Mouse (Mus musculus) midbrain, embryonic 14.5 days (tissue): ENCODE measurements around the gene Rhpn2. TPM values are rescaled to one million over a fixed set of nuclear protein-coding genes. Genes with fewer than 3 reads are reported as not detected.

Experiments
- ATAC-seq: fragments of 200-750 bp; cut with Nextera tagmentation; 2 replicates; pipeline ENCODE4 v1.8.0; 2017; ENCODE audit warnings: moderate number of reproducible peaks, moderate library complexity; ENCODE audit not compliant: low FRiP score, low TSS enrichment
- DNase-seq: peaks from one replicate; pipeline ENCODE4 v3.0.0-alpha.2; 2015
- H3K27ac ChIP-seq: fragments of 300-500 bp; sonication (generic); replicated peaks from 2 replicates; pipeline ENCODE4 v1.5.1; 2014; ENCODE audit warnings: mild to moderate bottlenecking, low read depth, low read length, moderate library complexity
- H3K27me3 ChIP-seq: fragments of 300-500 bp; sonication (generic); 2 replicates; pipeline ENCODE4 v1.6.1; 2014; ENCODE audit warnings: low read length, control low read depth, mixed read lengths; ENCODE audit not compliant: control insufficient read depth, insufficient read depth
- H3K36me3 ChIP-seq: fragments of 300-500 bp; sonication (generic); 2 replicates; pipeline ENCODE4 v1.6.1; 2014; ENCODE audit warnings: low read length, control low read depth; ENCODE audit not compliant: control insufficient read depth, insufficient read depth
- H3K4me1 ChIP-seq: fragments of 300-500 bp; sonication (generic); 2 replicates; pipeline ENCODE4 v1.6.1; 2014; ENCODE audit warnings: mild to moderate bottlenecking, antibody characterized with exemption, low read length, control low read depth; ENCODE audit not compliant: control insufficient read depth, insufficient read depth
- H3K4me2 ChIP-seq: fragments of 300-500 bp; sonication (generic); 2 replicates; pipeline ENCODE4 v1.6.1; 2014; ENCODE audit warnings: mild to moderate bottlenecking, low read length, moderate library complexity
- H3K4me3 ChIP-seq: fragments of 300-500 bp; sonication (generic); replicated peaks from 2 replicates; pipeline ENCODE4 v1.5.1; 2014; ENCODE audit warnings: low read depth, low read length
- H3K9ac ChIP-seq: fragments of 300-500 bp; sonication (generic); replicated peaks from 2 replicates; pipeline ENCODE4 v1.6.1; 2014; ENCODE audit warnings: mild to moderate bottlenecking, low read length, moderate library complexity
- H3K9me3 ChIP-seq: fragments of 300-500 bp; sonication (generic); 2 replicates; pipeline ENCODE4 v1.6.1; 2016; ENCODE audit warnings: low read length, control low read depth, mixed read lengths; ENCODE audit not compliant: control insufficient read depth
- WGBS: fragments of 180-500 bp; shearing (Covaris S2); extraction: QIAGEN DNeasy Blood & Tissue Kit; methylation state at CpG from one replicate; pipeline ENCODE4 v1.1.7; 2014; 5-methylcytosine and 5-hydroxymethylcytosine counted together
- polyA plus RNA-seq: library from polyadenylated mRNA; unstranded; fragments of >200 nt; fragmentation: Nextera tagmentation; extraction: Ambion mirVana; gene quantifications from 2 replicates; pipeline ENCODE4 v1.2.1, GENCODE M21; 2014

Gene Rhpn2
- polyA plus RNA-seq, 1 experiment from 2014 or later: 1.9 TPM

DNA sequence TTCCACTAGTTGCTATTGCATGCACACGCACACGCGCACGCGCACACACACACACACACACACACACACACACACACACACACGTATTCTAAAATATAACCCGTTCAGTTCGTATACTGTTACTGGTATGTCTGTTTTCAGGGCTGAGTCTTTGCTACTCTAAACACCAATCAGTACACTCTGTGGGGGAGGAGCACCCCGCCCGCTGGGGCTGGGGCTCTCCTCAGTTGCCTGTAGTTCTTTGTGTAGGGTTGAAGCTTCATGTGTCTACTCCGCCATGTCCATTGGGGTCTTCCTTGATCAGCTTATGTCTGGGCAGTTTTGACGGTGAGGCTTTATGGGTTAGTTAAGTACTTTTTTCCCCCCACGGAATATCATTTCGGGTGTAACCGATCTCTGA is 19.3 kb downstream of the Rhpn2 start:
- Histone ChIP-seq H3K4me3 (no peak overlapping the region), H3K4me1 (no peaks in the 10 kb centered on the region), H3K9ac (no peak overlapping the region), H3K9me3 (no peaks in the 10 kb centered on the region), H3K27ac (no peak overlapping the region), H3K27me3 (no peaks in the 10 kb centered on the region), H3K36me3 (no peaks in the 10 kb centered on the region), H3K4me2 (no peak overlapping the region)
- ATAC-seq (no peak), DNase-seq (no peak)
- WGBS: 92% methylated on average over 15 of the region's 15 CpGs

DNA sequence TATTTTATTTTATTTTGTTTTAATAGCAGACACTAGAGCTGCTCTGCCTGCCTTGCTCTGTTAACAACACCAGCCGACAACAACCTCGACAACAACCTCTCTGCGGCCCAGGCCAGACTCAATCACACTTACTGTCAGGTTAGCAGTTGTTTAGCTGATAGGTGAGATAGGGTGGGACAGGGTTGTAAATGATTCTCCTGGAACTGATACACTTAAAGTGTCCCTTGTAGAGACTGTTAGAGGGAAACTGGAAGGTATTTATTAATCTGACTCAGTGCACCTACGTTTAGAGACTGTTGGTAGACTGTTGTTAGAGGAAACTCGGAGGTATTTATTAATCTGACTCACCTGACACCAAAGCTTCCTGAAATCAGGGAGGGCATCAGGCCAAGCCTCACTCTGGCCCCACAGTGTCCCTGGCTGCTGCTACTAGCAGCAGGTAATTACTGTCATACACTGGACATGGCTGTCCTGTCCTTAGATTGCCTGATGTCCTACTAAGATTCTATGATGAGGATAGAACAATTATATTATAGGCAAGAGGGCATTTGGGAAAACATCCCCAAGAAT is 21.4 kb downstream of the Rhpn2 start:
- no peaks in the 10 kb centered on the region for H3K27me3 ChIP-seq
- no peak for DNase-seq
- 91% methylated on average over 5 of the region's 5 CpGs for WGBS

DNA sequence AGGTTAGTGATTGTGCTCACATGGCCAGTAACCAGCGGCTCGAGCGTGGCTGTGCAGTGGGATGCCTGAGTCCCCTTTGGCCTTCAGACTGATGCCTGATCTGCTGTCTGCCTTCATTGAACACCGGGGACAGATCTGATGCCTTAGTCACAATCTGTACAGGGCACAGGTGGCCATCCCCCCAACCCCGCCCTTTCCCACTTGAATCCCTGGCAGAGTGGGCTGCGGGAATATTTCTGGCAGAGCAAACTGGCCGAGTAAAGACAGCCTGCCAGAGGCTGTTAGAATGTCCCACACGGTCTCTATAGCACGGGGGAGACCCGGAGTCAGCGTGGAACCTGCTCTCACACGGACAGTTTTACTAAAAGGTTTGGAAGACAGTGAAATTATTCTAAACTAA is 23.7 kb downstream of the Rhpn2 start:
- Histone ChIP-seq H3K27me3 (no peaks in the 10 kb centered on the region), H3K4me2 (no peak overlapping the region), H3K9me3 (no peaks in the 10 kb centered on the region), H3K4me1 (no peaks in the 10 kb centered on the region), H3K9ac (0 out of 2 replicates have a peak overlapping the region, but pooled peaks have one; percentile 3), H3K4me3 (no peak overlapping the region), H3K36me3 (no peaks in the 10 kb centered on the region), H3K27ac (no peak overlapping the region)
- ATAC-seq: no peak
- DNase-seq: no peak
- WGBS: 86% methylated on average over 12 of the region's 12 CpGs

More for the DNA sequence above, 21.4 kb downstream of the Rhpn2 start:
- Histone ChIP-seq H3K36me3 (no peaks in the 10 kb centered on the region), H3K27ac (no peak overlapping the region), H3K9ac (no peak overlapping the region), H3K4me3 (no peak overlapping the region), H3K9me3 (no peaks in the 10 kb centered on the region), H3K4me1 (no peaks in the 10 kb centered on the region), H3K4me2 (no peak overlapping the region)
- no peak for ATAC-seq

DNA sequence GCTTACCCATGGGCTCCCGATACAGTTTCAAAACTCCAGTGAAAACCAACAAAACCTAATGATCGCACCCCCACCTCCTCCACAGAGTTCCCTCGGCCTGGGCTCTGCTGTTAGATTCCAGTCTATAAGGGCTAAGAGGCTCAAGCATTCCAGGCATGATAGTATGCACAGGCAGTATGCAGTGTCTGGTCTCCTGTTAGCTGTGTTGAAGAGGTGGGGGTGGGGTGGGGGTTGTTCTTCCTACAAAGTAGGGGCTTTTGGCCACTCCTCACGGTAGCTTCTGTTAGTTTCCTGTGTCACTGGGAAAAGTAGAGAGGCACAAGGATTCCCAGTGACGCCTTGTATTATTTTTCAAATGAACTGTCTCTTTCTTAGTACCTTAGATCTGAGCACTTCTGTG is 28.3 kb downstream of the Rhpn2 start:
- H3K9me3 ChIP-seq: no peaks in the 10 kb centered on the region
- ATAC-seq (no peak), DNase-seq (no peak)
- no peak overlapping the region for H3K27ac ChIP-seq
- H3K4me3 ChIP-seq: no peak overlapping the region
- no peak overlapping the region for H3K4me2 ChIP-seq
- no peaks in the 10 kb centered on the region for H3K27me3 ChIP-seq
- H3K9ac ChIP-seq: no peak overlapping the region
- 83% methylated on average over 5 of the region's 5 CpGs for WGBS
- no peaks in the 10 kb centered on the region for H3K36me3 ChIP-seq
- no peaks in the 10 kb centered on the region for H3K4me1 ChIP-seq

DNA sequence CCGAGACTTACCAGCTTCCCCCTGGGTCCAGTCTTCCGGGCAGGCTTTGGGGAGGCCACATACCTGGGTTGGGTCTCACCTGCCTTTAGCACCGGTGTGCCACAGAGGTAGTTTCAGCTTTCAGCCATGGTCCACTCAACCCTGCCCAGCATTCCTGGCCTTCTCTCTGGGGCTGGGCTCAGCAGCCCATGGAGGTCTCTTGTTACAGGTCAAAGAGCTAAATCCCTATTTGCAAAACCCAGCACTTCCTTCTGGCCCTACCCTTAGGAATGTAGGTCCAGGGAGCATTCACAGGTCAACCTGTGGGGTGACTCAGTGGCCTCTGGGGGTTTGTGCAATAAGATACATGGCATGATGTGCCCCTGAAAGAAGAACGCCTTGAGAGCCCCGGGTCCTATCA is 28.9 kb downstream of the Rhpn2 start:
- Histone ChIP-seq H3K4me1 (no peaks in the 10 kb centered on the region), H3K27me3 (no peaks in the 10 kb centered on the region), H3K27ac (no peak overlapping the region), H3K9me3 (no peaks in the 10 kb centered on the region), H3K36me3 (no peaks in the 10 kb centered on the region), H3K4me2 (no peak overlapping the region), H3K9ac (no peak overlapping the region), H3K4me3 (no peak overlapping the region)
- ATAC-seq (no peak), DNase-seq (no peak)
- 81% methylated on average over 5 of the region's 5 CpGs for WGBS

DNA sequence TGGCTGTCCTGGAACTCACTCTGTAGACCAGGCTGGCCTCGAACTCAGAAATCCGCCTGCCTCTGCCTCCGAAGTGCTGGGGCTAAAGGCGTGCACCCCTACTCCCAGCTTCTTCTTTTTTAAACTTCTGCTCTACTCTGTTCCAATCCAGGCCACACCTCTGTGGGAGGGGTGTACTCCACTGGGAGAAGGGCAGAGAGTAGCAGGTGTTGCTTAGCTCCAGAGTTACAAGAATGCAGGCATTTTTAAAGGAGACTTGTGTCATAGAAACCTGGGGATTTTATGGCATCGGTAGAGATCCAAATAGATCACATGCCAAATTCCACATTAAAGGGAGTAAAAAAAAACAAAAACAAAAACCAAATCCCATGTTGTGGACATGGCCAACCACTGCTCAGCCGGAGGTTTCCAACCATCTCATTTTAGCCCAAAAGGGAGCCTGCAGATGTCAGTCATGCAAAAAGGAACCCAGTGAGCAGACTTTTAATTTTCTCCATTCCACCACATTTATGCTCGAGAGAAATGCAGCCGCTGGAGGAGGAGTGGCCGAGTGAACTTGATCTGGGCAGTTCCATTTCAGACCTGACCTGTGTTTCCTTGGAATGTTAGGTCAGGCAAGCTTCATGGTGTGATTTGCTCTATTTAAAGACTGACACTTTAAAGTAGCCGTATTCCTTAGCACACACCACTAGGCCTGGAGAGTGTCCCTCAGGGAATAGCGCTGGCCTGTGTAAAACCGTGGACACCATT is 31.4 kb downstream of the Rhpn2 start:
- Histone ChIP-seq H3K4me3 (no peak overlapping the region), H3K36me3 (no peaks in the 10 kb centered on the region), H3K4me2 (no peak overlapping the region), H3K9ac (no peak overlapping the region), H3K27ac (no peak overlapping the region), H3K9me3 (no peaks in the 10 kb centered on the region), H3K27me3 (no peaks in the 10 kb centered on the region), H3K4me1 (no peaks in the 10 kb centered on the region)
- DNase-seq (no peak), ATAC-seq (no peak)
- WGBS: 83% methylated on average over 12 of the region's 12 CpGs

DNA sequence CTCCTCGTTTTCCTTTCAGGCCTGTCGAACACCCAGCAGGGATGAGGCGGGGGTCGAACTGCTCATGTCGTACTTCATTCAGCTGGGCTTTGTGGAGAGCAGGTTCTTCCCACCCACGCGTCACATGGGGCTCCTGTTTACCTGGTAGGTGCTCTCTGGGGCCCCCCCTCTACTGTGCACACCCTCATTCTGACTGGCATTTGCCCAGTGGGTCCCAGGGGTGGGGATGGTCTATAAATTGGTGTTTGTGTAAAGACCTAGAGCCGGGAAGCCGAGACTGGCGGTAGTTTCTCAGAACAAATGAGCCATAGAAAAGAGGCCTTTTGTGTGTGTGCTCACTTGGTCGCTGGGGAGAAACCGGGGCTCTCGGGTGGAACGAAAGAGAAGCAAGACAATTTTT is 37.1 kb downstream of the Rhpn2 start:
- H3K4me1 ChIP-seq: no peaks in the 10 kb centered on the region
- 11% methylated on average over 14 of the region's 14 CpGs for WGBS
- H3K27ac ChIP-seq: no peak overlapping the region

DNA sequence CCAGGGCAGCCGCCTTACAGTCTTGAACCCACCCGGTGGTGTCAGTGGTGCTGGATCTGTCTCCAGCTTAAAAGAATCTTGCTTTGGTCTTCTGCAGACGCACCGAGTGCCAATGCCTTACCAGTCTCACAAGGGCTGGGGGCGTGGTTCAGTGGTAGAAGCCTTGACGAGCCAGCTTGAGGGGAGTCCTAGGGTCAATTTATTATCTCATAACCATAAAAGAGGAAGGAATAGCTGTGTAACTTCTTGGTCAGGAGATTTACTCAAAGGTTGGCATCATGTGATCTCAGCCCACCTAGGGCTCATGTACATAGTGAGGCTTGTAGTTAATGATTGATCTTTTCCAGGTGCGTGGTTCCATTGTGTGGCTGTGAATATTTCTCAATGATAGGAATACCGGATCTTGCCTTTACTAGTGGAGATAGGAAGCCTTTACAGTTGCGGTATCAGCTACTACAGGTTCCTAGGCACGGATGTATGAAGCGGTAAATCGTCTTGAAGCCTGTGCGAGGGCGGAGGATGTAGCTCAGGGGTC is 38.6 kb downstream of the Rhpn2 start:
- Histone ChIP-seq H3K4me1 (no peaks in the 10 kb centered on the region), H3K4me2 (no peak overlapping the region), H3K9me3 (no peaks in the 10 kb centered on the region), H3K27ac (no peak overlapping the region), H3K27me3 (no peaks in the 10 kb centered on the region), H3K36me3 (no peaks in the 10 kb centered on the region), H3K4me3 (no peak overlapping the region), H3K9ac (no peak overlapping the region)
- no peak for DNase-seq
- 93% methylated on average over 14 of the region's 14 CpGs for WGBS
- ATAC-seq: no peak

More for the DNA sequence above, 37.1 kb downstream of the Rhpn2 start:
- Histone ChIP-seq H3K9ac (no peak overlapping the region), H3K27me3 (no peaks in the 10 kb centered on the region), H3K36me3 (no peaks in the 10 kb centered on the region), H3K4me3 (no peak overlapping the region), H3K4me2 (no peak overlapping the region), H3K9me3 (no peaks in the 10 kb centered on the region)
- ATAC-seq (no peak), DNase-seq (peak; percentile 33)
